Mouse (Mus musculus): Measurements from ENCODE around the gene Col4a1.

Col4a1 gene

DNA sequence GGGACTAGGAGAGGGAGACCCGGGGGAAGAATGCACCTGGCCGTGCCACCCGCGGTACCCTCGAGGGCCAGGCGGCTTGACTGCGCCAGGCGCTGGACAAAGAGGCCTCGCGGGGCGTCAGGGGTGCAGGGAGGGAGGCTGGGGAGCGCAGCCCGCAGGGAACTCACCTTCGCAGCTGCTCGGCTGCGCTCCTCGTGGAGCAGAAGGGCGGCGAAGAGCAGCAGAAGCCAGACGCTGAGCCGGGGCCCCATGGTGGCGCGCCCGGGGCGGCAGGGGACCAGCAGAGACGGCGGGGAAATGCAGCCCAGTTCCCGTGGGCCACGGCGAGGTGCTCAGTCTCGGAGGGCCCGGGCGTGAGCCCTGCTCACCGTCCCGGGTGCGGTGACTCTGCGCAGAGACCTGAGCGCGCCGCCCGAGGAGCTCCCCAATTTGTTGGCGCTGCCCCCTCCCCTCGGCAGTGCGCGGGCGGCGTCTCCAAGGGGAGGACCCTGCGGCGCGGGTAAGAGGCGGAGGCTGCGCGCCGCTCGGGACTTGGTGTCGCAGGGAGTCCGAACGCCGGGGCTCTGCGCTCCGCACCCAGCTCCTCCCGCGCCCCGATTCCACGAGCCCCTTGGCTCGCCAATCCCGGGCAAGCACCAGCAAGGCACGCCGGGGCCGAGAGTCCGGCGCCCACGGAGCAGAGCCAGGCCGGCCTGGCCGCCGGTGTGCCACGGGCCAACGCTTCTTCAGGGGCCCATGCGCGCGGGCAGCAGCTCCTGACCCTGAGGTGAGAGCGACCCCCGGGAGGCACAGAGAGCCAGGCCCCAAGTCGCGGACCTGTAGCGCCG lies at the start of gene Col4a1, which contains the start of gene Col4a2:
Col4a1 (minus strand) TSS at position 478 of the 827 bp plus-strand sequence.
Col4a2 (plus strand) TSS at position 457 of the 827 bp plus-strand sequence.
- no peak for DNase-seq (ENCODE audit: low spot score in 2 of 2)

DNA sequence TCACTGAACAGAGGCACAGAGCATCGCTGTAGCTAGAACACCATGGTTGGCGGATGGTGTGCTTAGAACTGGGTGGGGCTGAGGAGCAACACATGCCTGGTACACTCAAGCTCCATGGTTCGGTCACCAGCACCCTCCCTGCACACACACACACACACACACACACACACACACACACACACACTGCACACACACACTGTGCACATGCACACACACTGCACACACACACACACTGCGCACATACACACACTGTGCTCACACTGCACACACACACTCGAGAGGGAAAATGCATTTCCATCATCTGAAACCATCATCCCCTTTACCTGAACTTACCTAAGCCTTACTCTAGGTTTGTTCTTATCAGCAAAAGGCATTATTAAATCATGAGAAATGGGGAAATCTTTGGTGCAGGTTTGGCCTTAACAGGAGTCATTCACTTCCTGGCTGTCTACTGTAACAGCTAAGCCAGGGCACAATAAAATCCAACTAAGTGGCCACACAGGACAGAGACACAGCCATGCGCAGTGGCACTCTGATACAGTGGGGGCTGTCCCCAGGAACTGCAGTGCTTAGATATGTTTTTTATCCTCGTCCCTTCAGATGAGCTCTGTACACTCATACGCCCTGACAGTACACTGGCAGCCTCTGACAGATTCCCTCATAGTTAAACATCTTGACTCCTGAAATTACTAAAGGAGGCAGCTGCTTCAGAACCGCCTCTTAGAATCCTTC lies 49.1 kb upstream of the Col4a1 start:
- no peak for DNase-seq (ENCODE audit: low spot score in 2 of 2)

- no peak for DNase-seq (ENCODE audit: low spot score in 2 of 2)
Observed at GRCm38 (mm10) chr8:11359846-11360245, 47.2 kb upstream of the Col4a1 start.

- DNase-seq (ENCODE audit: low spot score in 2 of 2), result no peak
Observed at GRCm38 (mm10) chr8:11357921-11358436, 45.4 kb upstream of the Col4a1 start.

DNA sequence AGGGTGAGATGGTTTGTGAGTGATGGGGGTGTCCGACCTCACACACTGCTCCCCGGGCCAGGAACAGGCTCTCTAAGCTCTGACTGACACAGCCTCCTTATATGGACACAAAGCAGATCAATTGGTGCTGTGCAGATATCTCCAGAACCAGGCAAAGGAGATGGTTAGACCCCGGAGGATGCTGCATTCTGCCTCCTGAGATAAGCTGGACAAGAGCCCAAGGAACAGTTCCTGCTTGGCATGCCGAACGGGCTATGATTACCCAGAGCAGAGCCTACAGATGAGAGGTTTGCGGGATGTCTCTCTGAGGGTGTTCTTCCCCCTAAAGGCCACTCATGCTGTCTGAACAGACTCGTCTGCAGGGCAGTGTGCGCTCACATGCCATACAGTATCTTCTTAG lies 44.1 kb upstream of the Col4a1 start:
- DNase-seq (ENCODE audit: low spot score in 2 of 2), result no peak

GRCm38 (mm10) chr8:11355900-11356299 lies 43.3 kb upstream of the Col4a1 start:
- no peak for DNase-seq (ENCODE audit: low spot score in 2 of 2)

GRCm38 (mm10) chr8:11354800-11355451 lies 42.3 kb upstream of the Col4a1 start:
- DNase-seq (ENCODE audit: low spot score in 2 of 2), result no peak

- no peak for DNase-seq (ENCODE audit: low spot score in 2 of 2)
Observed at GRCm38 (mm10) chr8:11352514-11352913, 39.9 kb upstream of the Col4a1 start.

GRCm38 (mm10) chr8:11351355-11351754 lies 38.7 kb upstream of the Col4a1 start:
- DNase-seq (ENCODE audit: low spot score in 2 of 2), result no peak

- no peak for DNase-seq (ENCODE audit: low spot score in 2 of 2)
Observed at GRCm38 (mm10) chr8:11348622-11349021, 36.0 kb upstream of the Col4a1 start.

DNA sequence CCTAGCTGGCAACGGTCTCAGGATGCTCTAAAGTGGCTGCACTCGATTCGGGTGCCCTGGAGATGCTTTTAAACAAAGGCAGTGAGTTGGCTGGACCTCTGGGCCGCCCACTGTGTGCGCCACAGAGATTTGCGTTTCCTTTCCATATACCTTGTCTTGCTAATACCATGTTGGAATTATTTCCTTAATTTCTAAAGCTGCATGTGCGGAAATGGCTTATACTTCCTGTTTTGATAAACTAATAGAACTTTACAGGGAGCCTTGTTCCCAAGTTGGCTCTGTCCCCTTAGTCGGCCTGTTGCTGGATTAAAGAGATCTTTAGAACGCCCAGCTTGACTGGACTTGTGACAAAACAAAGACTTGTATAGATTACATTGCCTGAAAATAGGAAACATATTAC lies 35.1 kb upstream of the Col4a1 start:
- no peak for DNase-seq (ENCODE audit: low spot score in 2 of 2)

DNA sequence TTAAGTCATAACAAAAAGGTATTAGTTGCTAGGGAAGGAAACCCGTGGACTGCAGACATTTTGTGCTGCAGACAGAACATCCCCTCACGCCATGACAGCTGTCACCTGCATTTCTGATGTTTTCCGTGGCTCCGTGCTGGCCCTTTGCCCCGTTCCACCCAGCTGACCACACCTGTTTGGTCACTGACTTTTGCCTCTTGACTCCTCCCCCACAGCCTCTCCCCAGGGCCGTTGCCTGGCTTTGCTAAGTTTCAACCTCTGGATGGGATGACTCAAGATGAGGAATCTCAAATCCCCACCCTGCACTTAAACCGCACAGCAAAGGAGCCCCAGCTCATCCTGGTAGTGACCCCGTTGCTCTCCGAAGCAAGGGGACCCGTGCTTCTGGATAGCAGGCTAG lies 33.6 kb upstream of the Col4a1 start:
- DNase-seq (ENCODE audit: low spot score in 2 of 2), result no peak

DNA sequence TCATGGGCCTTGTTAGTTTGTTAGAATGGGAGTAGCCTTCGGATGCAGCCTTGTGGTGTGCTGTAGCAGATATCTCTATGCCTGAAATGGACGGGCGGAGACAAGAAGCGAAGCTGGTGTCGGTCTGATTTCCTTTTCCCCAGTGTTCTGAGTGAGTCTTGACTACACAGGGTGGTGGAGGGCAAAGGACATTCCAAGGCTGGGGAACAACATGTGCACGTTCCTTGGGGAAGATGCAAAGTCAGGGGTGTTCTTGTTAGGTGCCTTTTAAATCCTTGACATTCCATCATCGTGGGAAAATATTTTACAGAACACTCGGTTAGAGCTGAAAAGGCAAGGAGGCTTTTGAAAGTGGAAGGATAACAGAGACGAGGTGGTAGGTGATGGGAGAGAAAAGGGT lies 31.8 kb upstream of the Col4a1 start:
- DNase-seq (ENCODE audit: low spot score in 2 of 2), result no peak

GRCm38 (mm10) chr8:11341111-11341566 lies 28.5 kb upstream of the Col4a1 start:
- no peak for DNase-seq (ENCODE audit: low spot score in 2 of 2)

GRCm38 (mm10) chr8:11340310-11341110 lies 27.9 kb upstream of the Col4a1 start:
- no peak for DNase-seq (ENCODE audit: low spot score in 2 of 2)

DNA sequence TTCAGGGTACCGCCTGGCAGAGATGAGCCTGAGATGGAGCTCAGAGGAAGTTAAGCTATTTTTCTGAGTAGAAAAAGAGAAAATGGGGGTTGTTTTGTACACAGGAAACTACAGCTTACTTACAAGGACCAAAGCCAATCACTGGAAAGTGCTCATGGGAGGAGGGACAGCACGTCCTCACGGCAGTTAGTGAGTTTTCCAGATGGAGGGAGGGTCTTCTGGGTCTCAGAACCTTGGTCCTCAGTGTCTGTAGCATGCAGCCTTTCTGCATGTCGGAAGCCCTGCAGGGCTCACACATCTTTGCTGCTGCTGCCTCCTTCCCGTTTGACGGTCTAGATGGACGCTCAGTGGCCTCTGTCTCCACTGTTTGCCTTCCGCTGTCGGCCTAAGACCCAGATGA lies 25.9 kb upstream of the Col4a1 start:
- DNase-seq (ENCODE audit: low spot score in 2 of 2), result no peak

DNA sequence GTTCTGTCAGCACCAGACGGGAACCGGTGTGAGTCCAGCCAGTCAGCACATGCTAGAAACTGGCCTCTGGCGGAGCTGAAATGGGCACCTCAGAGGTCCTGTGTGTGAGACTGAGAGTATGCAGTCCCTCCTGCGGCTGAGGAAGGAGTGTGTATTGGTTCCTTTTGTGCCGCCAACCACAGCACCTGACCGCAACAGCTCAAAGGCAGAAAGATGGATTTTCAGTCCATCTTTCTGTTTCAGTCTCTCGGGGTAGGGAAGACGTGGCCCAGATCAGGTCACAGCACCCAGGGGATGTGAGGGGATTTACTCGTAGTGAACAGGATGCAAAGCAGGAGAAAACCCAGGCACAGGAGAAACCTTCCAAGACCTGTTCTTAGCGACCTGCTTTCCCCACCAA lies 25.0 kb upstream of the Col4a1 start:
- no peak for DNase-seq (ENCODE audit: low spot score in 2 of 2)

GRCm38 (mm10) chr8:11336346-11336745 lies 23.7 kb upstream of the Col4a1 start:
- DNase-seq (ENCODE audit: low spot score in 2 of 2), result no peak

- DNase-seq (ENCODE audit: low spot score in 2 of 2), result no peak
Observed at GRCm38 (mm10) chr8:11335238-11335637, 22.6 kb upstream of the Col4a1 start.

GRCm38 (mm10) chr8:11334493-11334892 lies 21.9 kb upstream of the Col4a1 start:
- no peak for DNase-seq (ENCODE audit: low spot score in 2 of 2)

DNA sequence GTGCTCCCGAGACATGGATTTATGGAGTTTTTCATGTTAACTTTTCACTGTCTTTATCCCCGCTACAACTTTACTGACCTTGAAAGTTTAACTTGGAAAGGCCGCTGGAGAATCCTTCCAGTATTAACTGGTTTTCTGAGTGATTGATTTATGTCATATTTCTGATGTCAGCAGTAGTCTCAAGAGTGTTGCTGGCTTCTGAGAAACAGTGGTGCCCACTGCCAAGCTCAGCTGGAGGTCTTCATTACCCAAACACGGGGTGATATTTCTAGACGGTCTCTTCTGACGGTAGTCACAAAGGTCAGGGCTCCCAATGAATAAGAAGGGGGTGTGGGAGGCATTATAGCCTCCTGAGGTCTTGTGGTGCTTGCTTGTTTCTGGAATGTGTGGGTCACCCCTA lies 21.1 kb upstream of the Col4a1 start:
- DNase-seq (ENCODE audit: low spot score in 2 of 2), result no peak
